Mouse (Mus musculus) heart, adult 2 months (tissue): ENCODE measurements around the gene Rora. TPM values are rescaled to one million over a fixed set of nuclear protein-coding genes. Genes with fewer than 3 reads are reported as not detected.
A peak's percentile ranks its signal among the peaks of the same experiment; 100 is the strongest.

Experiments
- DNase-seq, 2 experiments: peaks; one replicate each; pipeline ENCODE4 v3.0.0; 2021
- H3K27ac ChIP-seq: fragments of 200-600 bp; 2 replicates; pipeline ENCODE4 v1.8.1; 2022
- H3K27me3 ChIP-seq: fragments of 200-500 bp; 2 replicates; pipeline ENCODE4 v1.6.1; 2012; ENCODE audit warnings: mild to moderate bottlenecking, low read length, inconsistent platforms, mixed read lengths; ENCODE audit not compliant: control insufficient read depth, insufficient read depth
- H3K36me3 ChIP-seq: fragments of 200-500 bp; 2 replicates; pipeline ENCODE4 v1.6.1; 2012; ENCODE audit warnings: low read length, inconsistent platforms; ENCODE audit not compliant: control insufficient read depth, insufficient read depth
- H3K4me1 ChIP-seq: fragments of 200-500 bp; 2 replicates; pipeline ENCODE4 v1.6.1; 2011; ENCODE audit warnings: low read length; ENCODE audit not compliant: control insufficient read depth, insufficient read depth
- H3K4me3 ChIP-seq: fragments of 200-600 bp; 2 replicates; pipeline ENCODE4 v1.8.1; 2022
- H3K79me2 ChIP-seq: fragments of 200-500 bp; replicated peaks from 2 replicates; pipeline ENCODE4 v1.6.1; 2012; ENCODE audit warnings: mild to moderate bottlenecking, inconsistent platforms, low read length, moderate library complexity, mixed read lengths; ENCODE audit not compliant: control insufficient read depth, insufficient read depth
- H3K9ac ChIP-seq: fragments of 200-500 bp; 2 replicates; pipeline ENCODE4 v1.6.1; 2012; ENCODE audit warnings: low read depth, mild to moderate bottlenecking, control low read depth, inconsistent platforms, low read length, mixed read lengths
- CTCF ChIP-seq: fragments of 200-600 bp; IDR thresholded peaks from 2 replicates; pipeline ENCODE4 v1.8.1; 2022; ENCODE audit warnings: antibody characterized with exemption, mild to moderate bottlenecking, moderate library complexity
- EP300 ChIP-seq: fragments of 200-500 bp; IDR thresholded peaks from 2 replicates; pipeline ENCODE4 v1.6.1; 2011; ENCODE audit warnings: low read depth, low read length, control low read depth; ENCODE audit not compliant: insufficient read depth
- POLR2A ChIP-seq: fragments of 200-500 bp; IDR thresholded peaks from 2 replicates; pipeline ENCODE4 v1.6.1; 2011; ENCODE audit warnings: mild to moderate bottlenecking, low read depth, low read length, control low read depth; ENCODE audit not compliant: insufficient read depth
- WGBS: fragments of 180-500 bp; shearing (Covaris S2); methylation state at CpG from one replicate; pipeline ENCODE4 v1.1.7; 2018; 5-methylcytosine and 5-hydroxymethylcytosine counted together
- intact Hi-C: fragments of 180-260 bp; cut with DNase I; formaldehyde crosslinking; loops from one replicate; pipeline ENCODE4 v1.15.1; 2025
- polyA plus RNA-seq: library from polyadenylated mRNA; depleted of rRNA; stranded (reverse); fragments of >200 nt; gene quantifications from 2 replicates; pipeline ENCODE4 v1.2.3, GENCODE M21; 2012
- total RNA-seq, 2 experiments: library from RNA; stranded (reverse); gene quantifications; 2 replicates each; pipeline ENCODE4 v1.2.3; 2021

Gene Rora
- total and polyA plus RNA-seq, 3 experiments = 6.7 to 28.9 (median 21.6) TPM

GRCm38 (mm10) chr9:69010886-69011285 lies 357.3 kb downstream of the Rora start:
- peak in 1 of 2 experiments; percentile 21 for DNase-seq
- H3K4me1 ChIP-seq = peaks cover 2% of the 10 kb centered on the region
- no peak overlapping the region for H3K9ac ChIP-seq
- H3K4me3 ChIP-seq = no peak overlapping the region
- intact Hi-C loops = no loop called here
- no peaks in the 10 kb centered on the region for H3K27me3 ChIP-seq
- 46% methylated on average over 5 of the region's 5 CpGs for WGBS
- TF ChIP-seq CTCF (no peak), POLR2A (no peak), EP300 (no peak)
- H3K79me2 ChIP-seq = no peaks in the 10 kb centered on the region
- H3K27ac ChIP-seq = no peak overlapping the region
- peaks cover 2% of the 10 kb centered on the region; the same call in 1 of the 2 replicates for H3K36me3 ChIP-seq

- no peak for TF ChIP-seq EP300
- Histone ChIP-seq H3K27me3 (no peaks in the 10 kb centered on the region), H3K4me1 (peaks cover 2% of the 10 kb centered on the region), H3K36me3 (peaks cover 2% of the 10 kb centered on the region; the same call in 1 of the 2 replicates), H3K4me3 (no peak overlapping the region), H3K79me2 (no peaks in the 10 kb centered on the region), H3K27ac (no peak overlapping the region), H3K9ac (no peak overlapping the region)
- 88% methylated on average over 7 of the region's 7 CpGs for WGBS
- intact Hi-C loops = no loop called here
- DNase-seq = no peak
These were observed 359.7 kb downstream of the Rora start for GRCm38 (mm10) chr9:69013186-69013715.

- Histone ChIP-seq H3K4me3 (no peak overlapping the region), H3K27me3 (no peaks in the 10 kb centered on the region), H3K4me1 (peaks cover 2% of the 10 kb centered on the region), H3K9ac (no peak overlapping the region), H3K27ac (no peak overlapping the region), H3K36me3 (peaks cover 2% of the 10 kb centered on the region; the same call in 1 of the 2 replicates), H3K79me2 (no peaks in the 10 kb centered on the region)
- WGBS = 88% methylated on average over 2 of the region's 2 CpGs
- intact Hi-C loops = no loop called here
- no peak for DNase-seq
- TF ChIP-seq CTCF (no peak), EP300 (no peak), POLR2A (no peak)
These were observed 360.6 kb downstream of the Rora start for GRCm38 (mm10) chr9:69014203-69014602.

- no peak for DNase-seq
- no peaks in the 10 kb centered on the region for H3K79me2 ChIP-seq
- no peak overlapping the region for H3K4me3 ChIP-seq
- intact Hi-C loops = no loop called here
- H3K9ac ChIP-seq = no peak overlapping the region
- no peaks in the 10 kb centered on the region for H3K27me3 ChIP-seq
- 90% methylated on average over 4 of the region's 4 CpGs for WGBS
- no peaks in the 10 kb centered on the region for H3K4me1 ChIP-seq
- TF ChIP-seq CTCF = no peak
- TF ChIP-seq EP300 = no peak
- TF ChIP-seq POLR2A = no peak
- no peak overlapping the region for H3K27ac ChIP-seq
- no peaks in the 10 kb centered on the region for H3K36me3 ChIP-seq
These were observed 366.8 kb downstream of the Rora start for GRCm38 (mm10) chr9:69020381-69020780.

GRCm38 (mm10) chr9:69021482-69021881 lies 367.9 kb downstream of the Rora start:
- no peak overlapping the region for H3K9ac ChIP-seq
- intact Hi-C loops = no loop called here
- H3K79me2 ChIP-seq = no peaks in the 10 kb centered on the region
- DNase-seq = no peak
- no peak for TF ChIP-seq CTCF
- no peak for TF ChIP-seq EP300
- no peak for TF ChIP-seq POLR2A
- H3K36me3 ChIP-seq = no peaks in the 10 kb centered on the region
- H3K27ac ChIP-seq = no peak overlapping the region
- no peaks in the 10 kb centered on the region for H3K27me3 ChIP-seq
- no peak overlapping the region for H3K4me3 ChIP-seq
- 85% methylated on average over 1 of the region's 1 CpGs for WGBS
- no peaks in the 10 kb centered on the region for H3K4me1 ChIP-seq

- intact Hi-C loops = no loop called here
- Histone ChIP-seq H3K36me3 (peaks cover 2% of the 10 kb centered on the region; the same call in 1 of the 2 replicates), H3K79me2 (no peaks in the 10 kb centered on the region), H3K27me3 (no peaks in the 10 kb centered on the region), H3K4me1 (peaks cover 5% of the 10 kb centered on the region), H3K27ac (no peak overlapping the region), H3K9ac (no peak overlapping the region), H3K4me3 (no peak overlapping the region)
- 85% methylated on average over 3 of the region's 3 CpGs for WGBS
- no peak for DNase-seq
- no peak for TF ChIP-seq CTCF
- no peak for TF ChIP-seq POLR2A
- no peak for TF ChIP-seq EP300
These were observed 369.7 kb downstream of the Rora start for GRCm38 (mm10) chr9:69023314-69023713.
